Mouse (Mus musculus) mouse embryonic stem cell (cell line): ENCODE measurements at regions not wholly inside any gene's neighbourhood (a gene's known extent, or its start where the extent isn't known, plus 50 kb on each side); places are given as distances from the start of the nearest gene placed in this dataset.

ENCODE experiments used
- in situ Hi-C, 2 experiments: fragments of 300-500 bp; cut with MboI; formaldehyde crosslinking; loops; 1 replicate in 1 of 2; 3 replicates in 1 of 2; pipeline ENCODE4 v1.14.3; 2019 to 2020; ENCODE audit warnings: low sequenced_read_pairs in 2 of 2, low pct_unique_long_range_greater_than_20kb in 1 of 2, mixed read lengths in 1 of 2; ENCODE audit not compliant: unreplicated experiment in 1 of 2

GRCm38 (mm10) chr9:116270417-116270828 lies 95.3 kb upstream of the Tgfbr2 start:
- in situ Hi-C loops, result no loop called here

GRCm38 (mm10) chr9:116267411-116267810 lies 92.3 kb upstream of the Tgfbr2 start:
- in situ Hi-C loops, result no loop called here

- in situ Hi-C loops, result no loop called here
These were observed 88.7 kb upstream of the Tgfbr2 start for GRCm38 (mm10) chr9:116263833-116264232.

- in situ Hi-C loops, result no loop called here
These were observed 84.4 kb upstream of the Tgfbr2 start for GRCm38 (mm10) chr9:116259569-116259968.

GRCm38 (mm10) chr9:116253546-116253945 lies 78.4 kb upstream of the Tgfbr2 start:
- in situ Hi-C loops, result no loop called here

- in situ Hi-C loops, result no loop called here
These were observed 77.6 kb upstream of the Tgfbr2 start for GRCm38 (mm10) chr9:116252788-116253187.

- in situ Hi-C loops, result no loop called here
These were observed 74.6 kb upstream of the Tgfbr2 start for GRCm38 (mm10) chr9:116249791-116250190.

GRCm38 (mm10) chr9:116245136-116245535 lies 70.0 kb upstream of the Tgfbr2 start:
- in situ Hi-C loops, result no loop called here

- in situ Hi-C loops, result no loop called here
These were observed 69.4 kb upstream of the Tgfbr2 start for GRCm38 (mm10) chr9:116244619-116244899.

- in situ Hi-C loops, result no loop called here
These were observed 68.8 kb upstream of the Tgfbr2 start for GRCm38 (mm10) chr9:116243775-116244618.

- in situ Hi-C loops, result no loop called here
These were observed 66.9 kb upstream of the Tgfbr2 start for GRCm38 (mm10) chr9:116241933-116242526.

GRCm38 (mm10) chr9:116241290-116241689 lies 66.1 kb upstream of the Tgfbr2 start:
- in situ Hi-C loops, result no loop called here

- in situ Hi-C loops, result no loop called here
These were observed 61.7 kb upstream of the Tgfbr2 start for GRCm38 (mm10) chr9:116236836-116237235.

- in situ Hi-C loops, result no loop called here
These were observed 59.0 kb upstream of the Tgfbr2 start for GRCm38 (mm10) chr9:116234170-116234569.

- in situ Hi-C loops, result no loop called here
These were observed 57.2 kb upstream of the Tgfbr2 start for GRCm38 (mm10) chr9:116232386-116232785.

GRCm38 (mm10) chr9:116231351-116232311 lies 56.5 kb upstream of the Tgfbr2 start:
- in situ Hi-C loops, result no loop called here

GRCm38 (mm10) chr9:116230346-116230745 lies 55.2 kb upstream of the Tgfbr2 start:
- in situ Hi-C loops, result no loop called here

GRCm38 (mm10) chr9:116228443-116228842 lies 53.3 kb upstream of the Tgfbr2 start:
- in situ Hi-C loops, result no loop called here

- in situ Hi-C loops, result no loop called here
These were observed 52.6 kb upstream of the Tgfbr2 start for GRCm38 (mm10) chr9:116227738-116228137.
